Mouse (Mus musculus) MEL (cell line): ENCODE measurements around the gene Dcakd. TPM values are rescaled to one million over a fixed set of nuclear protein-coding genes. Genes with fewer than 3 reads are reported as not detected.
A peak's percentile ranks its signal among the peaks of the same experiment; 100 is the strongest.

Experiments
- DNase-seq: peaks from one replicate; pipeline ENCODE4 v3.0.0; 2011; ENCODE audit warnings: low read depth, low spot score
- H3K27ac ChIP-seq: 2 replicates; pipeline ENCODE4 v1.5.1; 2012; ENCODE audit warnings: low read depth, mild to moderate bottlenecking, control low read depth, low read length, moderate library complexity; ENCODE audit not compliant: control insufficient read depth
- H3K27me3 ChIP-seq, 2 experiments: fragments of 150-350 bp in 1 of 2; sonication (generic) in 1 of 2; 2 replicates each; pipeline ENCODE4 v1.6.1; 2012; ENCODE audit warnings: low read length in 2 of 2, mild to moderate bottlenecking in 2 of 2, improper control_type of control experiment in 1 of 2, moderate library complexity in 1 of 2; ENCODE audit not compliant: insufficient read depth in 2 of 2, control insufficient read depth in 1 of 2
- H3K36me3 ChIP-seq, 2 experiments: 2 replicates each; pipeline ENCODE4 v1.6.1; 2012 to 2014; ENCODE audit warnings: low read length in 2 of 2, improper control_type of control experiment in 1 of 2, inconsistent platforms in 1 of 2, mild to moderate bottlenecking in 1 of 2; ENCODE audit not compliant: insufficient read depth in 2 of 2, control insufficient read depth in 1 of 2
- H3K4me1 ChIP-seq, 2 experiments: fragments of 150-350 bp in 1 of 2; sonication (generic) in 1 of 2; 2 replicates each; pipeline ENCODE4 v1.6.1; 2012; ENCODE audit warnings: low read length in 2 of 2, improper control_type of control experiment in 1 of 2, mild to moderate bottlenecking in 1 of 2; ENCODE audit not compliant: insufficient read depth in 2 of 2, control insufficient read depth in 1 of 2
- H3K4me3 ChIP-seq, 2 experiments: fragments of 150-350 bp in 1 of 2; sonication (generic) in 1 of 2; 2 replicates each; pipeline ENCODE4 v1.5.1; 2012; ENCODE audit warnings: low read depth in 2 of 2, low read length in 2 of 2, mild to moderate bottlenecking in 2 of 2, moderate library complexity in 2 of 2, control low read depth in 1 of 2, improper control_type of control experiment in 1 of 2; ENCODE audit not compliant: control insufficient read depth in 1 of 2, insufficient read depth in 1 of 2
- H3K79me2 ChIP-seq: 2 replicates; pipeline ENCODE4 v1.6.1; 2012; ENCODE audit warnings: mild to moderate bottlenecking, low read length, moderate library complexity; ENCODE audit not compliant: control insufficient read depth, poor library complexity, insufficient read depth
- H3K9ac ChIP-seq: 2 replicates; pipeline ENCODE4 v1.6.1; 2012; ENCODE audit warnings: low read depth, mild to moderate bottlenecking, control low read depth, low read length, moderate library complexity; ENCODE audit not compliant: control insufficient read depth, poor library complexity, severe bottlenecking
- H3K9me3 ChIP-seq: fragments of 150-350 bp; sonication (generic); replicated peaks from 2 replicates; pipeline ENCODE4 v1.6.1; 2012; ENCODE audit warnings: mild to moderate bottlenecking, low read length, improper control_type of control experiment, moderate library complexity; ENCODE audit not compliant: insufficient read depth
- BHLHE40 ChIP-seq: IDR thresholded peaks from 2 replicates; pipeline ENCODE4 v1.6.1; 2012; ENCODE audit warnings: low read depth, mild to moderate bottlenecking, inconsistent platforms, low read length, improper control_type of control experiment, borderline replicate concordance
- CHD1 ChIP-seq: IDR thresholded peaks from 2 replicates; pipeline ENCODE4 v1.6.1; 2012; ENCODE audit warnings: low read depth, mild to moderate bottlenecking, inconsistent platforms, low read length, improper control_type of control experiment
- CTCF ChIP-seq, 3 experiments: IDR thresholded peaks in 2 of 3; conservative IDR thresholded peaks in 1 of 3; 2 replicates each; pipeline ENCODE4 v1.5.1; 2011 to 2012; ENCODE audit warnings: low read length in 3 of 3, low read depth in 2 of 3, mild to moderate bottlenecking in 2 of 3, improper control_type of control experiment in 1 of 3, inconsistent platforms in 1 of 3, mixed read lengths in 1 of 3, moderate library complexity in 1 of 3; ENCODE audit not compliant: control insufficient read depth in 1 of 3, insufficient read depth in 1 of 3, poor library complexity in 1 of 3, severe bottlenecking in 1 of 3
- E2F4 ChIP-seq: IDR thresholded peaks from 2 replicates; pipeline ENCODE4 v1.6.1; 2011; ENCODE audit warnings: low read depth, low read length, improper control_type of control experiment, borderline replicate concordance
- ELF1 ChIP-seq: IDR thresholded peaks from 2 replicates; pipeline ENCODE4 v1.6.1; 2014; ENCODE audit warnings: low read depth, mild to moderate bottlenecking, inconsistent platforms, low read length, improper control_type of control experiment, moderate library complexity
- EP300 ChIP-seq, 2 experiments: IDR thresholded peaks; 2 replicates each; pipeline ENCODE4 v1.6.1; 2011; ENCODE audit warnings: improper control_type of control experiment in 2 of 2, low read length in 2 of 2, low read depth in 1 of 2, mild to moderate bottlenecking in 1 of 2
- ETS1 ChIP-seq: IDR thresholded peaks from 2 replicates; pipeline ENCODE4 v1.6.1; 2012; ENCODE audit warnings: low read depth, mild to moderate bottlenecking, inconsistent platforms, low read length, improper control_type of control experiment, moderate library complexity
- GABPA ChIP-seq: IDR thresholded peaks from 2 replicates; pipeline ENCODE4 v1.6.1; 2012; ENCODE audit warnings: low read depth, mild to moderate bottlenecking, inconsistent platforms, low read length, improper control_type of control experiment, moderate library complexity
- GATA1 ChIP-seq: IDR thresholded peaks from 2 replicates; pipeline ENCODE4 v1.6.1; 2011; ENCODE audit warnings: low read depth, low read length, improper control_type of control experiment
- JUND ChIP-seq: IDR thresholded peaks from 2 replicates; pipeline ENCODE4 v1.6.1; 2011; ENCODE audit warnings: low read depth, mild to moderate bottlenecking, improper control_type of control experiment, low read length
- KAT2A ChIP-seq: conservative IDR thresholded peaks from 2 replicates; pipeline ENCODE4 v1.6.1; 2012; ENCODE audit warnings: low read depth, low read length, improper control_type of control experiment, inconsistent platforms
- MAFK ChIP-seq: IDR thresholded peaks from 2 replicates; pipeline ENCODE4 v1.6.1; 2011; ENCODE audit warnings: low read depth, mild to moderate bottlenecking, low read length, improper control_type of control experiment, borderline replicate concordance
- MAX ChIP-seq: IDR thresholded peaks from 2 replicates; pipeline ENCODE4 v1.6.1; 2011; ENCODE audit warnings: low read length, improper control_type of control experiment
- MAZ ChIP-seq: IDR thresholded peaks from 2 replicates; pipeline ENCODE4 v1.6.1; 2012; ENCODE audit warnings: low read depth, mild to moderate bottlenecking, inconsistent platforms, low read length, improper control_type of control experiment
- MEF2A ChIP-seq: IDR thresholded peaks from 2 replicates; pipeline ENCODE4 v1.6.1; 2014; ENCODE audit warnings: low read depth, mild to moderate bottlenecking, inconsistent platforms, low read length, improper control_type of control experiment; ENCODE audit not compliant: poor library complexity, insufficient replicate concordance, severe bottlenecking; ENCODE audit errors: extremely low read depth
- MYC ChIP-seq: IDR thresholded peaks from 2 replicates; pipeline ENCODE4 v1.6.1; 2011; ENCODE audit warnings: low read depth, mild to moderate bottlenecking, low read length, improper control_type of control experiment, moderate library complexity
- NELFE ChIP-seq: IDR thresholded peaks from 2 replicates; pipeline ENCODE4 v1.6.1; 2011; ENCODE audit warnings: low read depth, low read length, improper control_type of control experiment
- NRF1 ChIP-seq: IDR thresholded peaks from 2 replicates; pipeline ENCODE4 v1.6.1; 2014; ENCODE audit warnings: low read depth, mild to moderate bottlenecking, inconsistent platforms, low read length, improper control_type of control experiment, moderate library complexity; ENCODE audit not compliant: poor library complexity, insufficient read depth, severe bottlenecking
- POLR2A ChIP-seq, 2 experiments: IDR thresholded peaks; 2 replicates each; pipeline ENCODE4 v1.6.1; 2011 to 2012; ENCODE audit warnings: low read length in 2 of 2, mild to moderate bottlenecking in 2 of 2, control low read depth in 1 of 2, improper control_type of control experiment in 1 of 2, low read depth in 1 of 2, moderate library complexity in 1 of 2; ENCODE audit not compliant: control insufficient read depth in 1 of 2, insufficient read depth in 1 of 2, poor library complexity in 1 of 2
- POLR2AphosphoS2 ChIP-seq: IDR thresholded peaks from 2 replicates; pipeline ENCODE4 v1.6.1; 2011; ENCODE audit warnings: low read length, improper control_type of control experiment
- POLR2AphosphoS5 ChIP-seq: IDR thresholded peaks from 2 replicates; pipeline ENCODE4 v1.6.1; 2012; ENCODE audit warnings: low read depth, borderline replicate concordance, mild to moderate bottlenecking, inconsistent platforms, low read length, moderate library complexity, mixed read lengths
- RAD21 ChIP-seq: IDR thresholded peaks from 2 replicates; pipeline ENCODE4 v1.6.1; 2011; ENCODE audit warnings: mild to moderate bottlenecking, low read depth, low read length, improper control_type of control experiment
- RCOR1 ChIP-seq: IDR thresholded peaks from 2 replicates; pipeline ENCODE4 v1.6.1; 2012; ENCODE audit warnings: low read depth, mild to moderate bottlenecking, inconsistent platforms, low read length, improper control_type of control experiment
- SIN3A ChIP-seq: IDR thresholded peaks from 2 replicates; pipeline ENCODE4 v1.6.1; 2012; ENCODE audit warnings: low read length, improper control_type of control experiment, inconsistent platforms
- SMC3 ChIP-seq: IDR thresholded peaks from 2 replicates; pipeline ENCODE4 v1.6.1; 2011; ENCODE audit warnings: low read depth, low read length, improper control_type of control experiment
- TBP ChIP-seq: IDR thresholded peaks from 2 replicates; pipeline ENCODE4 v1.8.0; 2011; ENCODE audit warnings: low read depth, low read length, improper control_type of control experiment
- UBTF ChIP-seq: IDR thresholded peaks from 2 replicates; pipeline ENCODE4 v1.6.1; 2012; ENCODE audit warnings: low read depth, mild to moderate bottlenecking, inconsistent platforms, low read length, improper control_type of control experiment, moderate library complexity, borderline replicate concordance; ENCODE audit not compliant: insufficient read depth
- USF2 ChIP-seq, 2 experiments: IDR thresholded peaks; 2 replicates each; pipeline ENCODE4 v1.6.1; 2011 to 2012; ENCODE audit warnings: improper control_type of control experiment in 2 of 2, low read length in 2 of 2, borderline replicate concordance in 1 of 2, inconsistent platforms in 1 of 2, low read depth in 1 of 2, mild to moderate bottlenecking in 1 of 2; ENCODE audit not compliant: insufficient read depth in 1 of 2
- ZC3H11A ChIP-seq: IDR thresholded peaks from 2 replicates; pipeline ENCODE4 v1.6.1; 2012; ENCODE audit warnings: low read depth, mild to moderate bottlenecking, inconsistent platforms, low read length, improper control_type of control experiment
- ZNF384 ChIP-seq: IDR thresholded peaks from 2 replicates; pipeline ENCODE4 v1.6.1; 2012; ENCODE audit warnings: low read depth, mild to moderate bottlenecking, inconsistent platforms, low read length, improper control_type of control experiment
- polyA plus RNA-seq, 2 experiments: library from polyadenylated mRNA; stranded (reverse) in 1 of 2; unstranded in 1 of 2; fragments of >175 nt in 1 of 2; fragments of >200 nt in 1 of 2; gene quantifications; 2 replicates each; pipeline versions ENCODE4 v1.2.1 to v1.2.4; 2012; ENCODE audit warnings: low replicate concordance in 2 of 2, low read depth in 1 of 2; ENCODE audit not compliant: insufficient read length in 2 of 2, insufficient read depth in 1 of 2, missing spikeins in 1 of 2
- total RNA-seq: library from RNA; depleted of rRNA; stranded (reverse); fragments of 300-350 nt; gene quantifications from 2 replicates; pipeline ENCODE4 v1.2.3, GENCODE M21; 2012

Gene Dcakd
- total and polyA plus RNA-seq, 3 experiments: 15.6 to 112 (median 82.3) TPM

GRCm38 (mm10) chr11:102993420-102994029 lies 34.6 kb downstream of the Dcakd start:
- Histone ChIP-seq H3K4me3 (no peak overlapping the region), H3K9me3 (no peaks in the 10 kb centered on the region), H3K4me1 (peaks cover 6 to 10% of the 10 kb centered on the region in 2 experiments), H3K79me2 (no peaks in the 10 kb centered on the region; the same call in 1 of the 2 replicates), H3K36me3 (peaks cover 5 to 9% of the 10 kb centered on the region in 2 experiments; a peak in 3 of 4 replicates), H3K27ac (no peak overlapping the region), H3K27me3 (peaks cover 0 to 2% of the 10 kb centered on the region in 2 experiments; a peak in 2 of 4 replicates), H3K9ac (no peak overlapping the region)
- no peak for TF ChIP-seq MEF2A
- peak; percentile 66; the same call in 1 of the 2 replicates for TF ChIP-seq POLR2AphosphoS2
- TF ChIP-seq ETS1: no peak
- no peak for DNase-seq

- no peak overlapping the region for H3K27ac ChIP-seq
- peaks cover 5 to 6% of the 10 kb centered on the region in 2 experiments; a peak in 3 of 4 replicates for H3K36me3 ChIP-seq
- H3K79me2 ChIP-seq: no peaks in the 10 kb centered on the region
- DNase-seq: peak; percentile 70
- no peaks in the 10 kb centered on the region for H3K9me3 ChIP-seq
- H3K9ac ChIP-seq: no peak overlapping the region
- peaks cover 5 to 6% of the 10 kb centered on the region in 2 experiments for H3K4me1 ChIP-seq
- no peak for TF ChIP-seq POLR2AphosphoS2
- TF ChIP-seq KAT2A: no peak
- no peak for TF ChIP-seq POLR2AphosphoS5
- TF ChIP-seq GATA1: no peak
- no peak for TF ChIP-seq MAX
- TF ChIP-seq SMC3: peak; percentile 91
- no peak for TF ChIP-seq SIN3A
- TF ChIP-seq GABPA: no peak
- no peak for TF ChIP-seq TBP
- TF ChIP-seq CTCF (IDR thresholded peaks at IDR 0.05 in 2 of 3, conservative IDR thresholded peaks at IDR 0.05 in 1 of 3; ENCODE audit: control insufficient read depth in 1 of 3, insufficient read depth in 1 of 3, low read depth in 2 of 3, low read length in 3 of 3, poor library complexity in 1 of 3, severe bottlenecking in 1 of 3): peak; percentile 85 to 99 (median 90)
- TF ChIP-seq RCOR1: no peak
- TF ChIP-seq UBTF: no peak
- no peak for TF ChIP-seq USF2 (IDR thresholded peaks at IDR 0.05; ENCODE audit: borderline replicate concordance in 1 of 2, insufficient read depth in 1 of 2, low read depth in 1 of 2, low read length in 2 of 2)
- TF ChIP-seq MAFK: no peak
- no peak for TF ChIP-seq NELFE
- no peak for TF ChIP-seq EP300 (IDR thresholded peaks at IDR 0.05; ENCODE audit: low read depth in 1 of 2, low read length in 2 of 2)
- no peak for TF ChIP-seq CHD1
- TF ChIP-seq E2F4: no peak
- TF ChIP-seq NRF1: no peak
- peak; percentile 54; the same call in 1 of the 2 replicates for TF ChIP-seq ZC3H11A
- no peak for TF ChIP-seq MYC
- no peak for TF ChIP-seq MAZ
- TF ChIP-seq BHLHE40: no peak
- peak; percentile 77 for TF ChIP-seq RAD21
- TF ChIP-seq ELF1: no peak
- no peak for TF ChIP-seq POLR2A (IDR thresholded peaks at IDR 0.05; ENCODE audit: control insufficient read depth in 1 of 2, insufficient read depth in 1 of 2, low read depth in 1 of 2, low read length in 2 of 2, poor library complexity in 1 of 2)
- no peak for TF ChIP-seq JUND
- no peak for TF ChIP-seq MEF2A
- no peak for TF ChIP-seq ZNF384
- peaks cover 2 to 3% of the 10 kb centered on the region in 2 experiments for H3K27me3 ChIP-seq
- no peak overlapping the region for H3K4me3 ChIP-seq
Observed at GRCm38 (mm10) chr11:102992940-102993339, 35.2 kb downstream of the Dcakd start.
